Mouse (Mus musculus) left cerebral cortex, adult 9 months (tissue): ENCODE results near the gene Nfasc.

Experiments used
- DNase-seq, 2 experiments: peaks; one replicate each; pipeline ENCODE4 v3.0.0; 2022; ENCODE audit warnings: low spot score in 2 of 2

Gene Nfasc

GRCm38 (mm10) chr1:132585376-132585775 lies 156.2 kb downstream of the Nfasc start:
- no peak for DNase-seq

GRCm38 (mm10) chr1:132582998-132583604 lies 158.5 kb downstream of the Nfasc start:
- DNase-seq: no peak

- DNase-seq: no peak
These were observed 159.5 kb downstream of the Nfasc start for GRCm38 (mm10) chr1:132581845-132582839.

- DNase-seq: no peak
These were observed 161.5 kb downstream of the Nfasc start for GRCm38 (mm10) chr1:132580063-132580462.

GRCm38 (mm10) chr1:132576845-132577244 lies 164.8 kb downstream of the Nfasc start:
- no peak for DNase-seq

- no peak for DNase-seq
These were observed 168.7 kb downstream of the Nfasc start for GRCm38 (mm10) chr1:132572851-132573250.

- DNase-seq: no peak
These were observed 170.0 kb downstream of the Nfasc start for GRCm38 (mm10) chr1:132571613-132572012.

- DNase-seq: no peak
These were observed 170.7 kb downstream of the Nfasc start for GRCm38 (mm10) chr1:132570906-132571305.

- DNase-seq: no peak
These were observed 171.4 kb downstream of the Nfasc start for GRCm38 (mm10) chr1:132570068-132570780.

- no peak for DNase-seq
These were observed 172.1 kb downstream of the Nfasc start for GRCm38 (mm10) chr1:132569516-132569915.

GRCm38 (mm10) chr1:132567336-132568125 lies 174.1 kb downstream of the Nfasc start:
- no peak for DNase-seq

GRCm38 (mm10) chr1:132565766-132566165 lies 175.8 kb downstream of the Nfasc start:
- no peak for DNase-seq

GRCm38 (mm10) chr1:132564946-132565345 lies 176.7 kb downstream of the Nfasc start:
- no peak for DNase-seq

- no peak for DNase-seq
These were observed 179.2 kb downstream of the Nfasc start for GRCm38 (mm10) chr1:132562337-132562795.

- no peak for DNase-seq
These were observed 180.5 kb downstream of the Nfasc start for GRCm38 (mm10) chr1:132560907-132561700.

GRCm38 (mm10) chr1:132559045-132559444 lies 182.6 kb downstream of the Nfasc start:
- no peak for DNase-seq

- DNase-seq: no peak
These were observed 183.5 kb downstream of the Nfasc start for GRCm38 (mm10) chr1:132557901-132558631.

GRCm38 (mm10) chr1:132543789-132544188 lies 197.8 kb downstream of the Nfasc start:
- no peak for DNase-seq

- DNase-seq: peak in 1 of 2 experiments; percentile 72
These were observed 198.8 kb downstream of the Nfasc start, which contains the start of gene Cntn2 for GRCm38 (mm10) chr1:132542762-132543306. Cntn2 (minus strand) TSS chr1:132543256.
